Mouse (Mus musculus) monocyte, adult 59 days (primary cell): Measurements from ENCODE around the gene Mus81. TPM values are rescaled to one million over a fixed set of nuclear protein-coding genes. Genes with fewer than 3 reads are reported as not detected.

Source experiments
- total RNA-seq, 2 experiments: library from RNA; stranded (reverse); gene quantifications; one replicate each; pipeline ENCODE4 v1.2.4; 2023

The Mus81 gene
- 10 to 100 TPM; 16.7 to 17.4 TPM for total RNA-seq

DNA sequence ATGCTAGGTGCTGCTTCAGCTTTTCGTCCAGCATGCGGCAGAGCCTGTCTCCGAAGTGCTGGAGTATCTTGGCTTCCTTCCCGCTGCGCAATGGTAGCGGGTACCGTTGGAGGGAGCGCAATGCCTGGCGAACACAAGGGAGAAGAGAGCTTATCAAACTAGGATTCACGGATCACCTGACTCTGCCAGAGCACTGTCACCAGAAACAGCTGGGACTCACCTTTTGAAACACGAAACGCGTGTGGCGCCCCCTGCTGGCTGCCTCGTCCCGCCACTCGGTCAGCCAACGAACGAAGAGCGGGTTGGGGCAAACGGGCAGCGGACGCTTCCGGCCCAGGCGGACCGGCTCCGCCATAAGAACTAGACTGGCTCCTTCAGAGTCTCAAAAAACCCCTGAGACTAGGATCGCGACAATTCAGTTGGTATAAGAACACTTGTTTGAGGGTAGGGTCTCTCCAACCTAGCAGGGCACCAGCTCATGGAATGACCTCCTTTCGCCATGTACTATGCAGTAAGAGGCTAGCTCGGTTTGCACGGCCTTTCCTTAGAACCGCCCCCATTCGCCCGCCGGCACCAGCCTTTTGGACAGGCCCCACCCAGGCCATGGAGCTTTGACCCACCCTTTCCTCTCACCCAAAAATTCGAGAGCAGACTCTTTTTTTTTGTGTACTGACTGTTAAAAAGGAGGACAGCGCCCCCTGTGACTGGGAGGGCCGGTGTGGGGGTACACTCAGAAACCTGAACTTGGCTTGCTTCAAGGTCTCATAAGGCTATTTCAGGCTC, at the start of gene Mus81:
TSS of gene Mus81 (minus strand) at position 635 of the 783 bp plus-strand sequence.

GRCm38 (mm10) chr19:5510031-5511026, 22.1 kb upstream of the Mus81 start, which contains the start of gene Snx32:
Gene Snx32, minus strand, starts transcription at chr19:5510538.

GRCm38 (mm10) chr19:5503687-5504086, 15.5 kb upstream of the Mus81 start, which contains the start of gene 1700020D05Rik:
Gene 1700020D05Rik, minus strand, starts transcription at chr19:5503787.

GRCm38 (mm10) chr19:5490313-5490897, 2.2 kb upstream of the Mus81 start, which contains the start of gene Cfl1:
Gene Cfl1, plus strand, starts transcription at chr19:5490455.

DNA sequence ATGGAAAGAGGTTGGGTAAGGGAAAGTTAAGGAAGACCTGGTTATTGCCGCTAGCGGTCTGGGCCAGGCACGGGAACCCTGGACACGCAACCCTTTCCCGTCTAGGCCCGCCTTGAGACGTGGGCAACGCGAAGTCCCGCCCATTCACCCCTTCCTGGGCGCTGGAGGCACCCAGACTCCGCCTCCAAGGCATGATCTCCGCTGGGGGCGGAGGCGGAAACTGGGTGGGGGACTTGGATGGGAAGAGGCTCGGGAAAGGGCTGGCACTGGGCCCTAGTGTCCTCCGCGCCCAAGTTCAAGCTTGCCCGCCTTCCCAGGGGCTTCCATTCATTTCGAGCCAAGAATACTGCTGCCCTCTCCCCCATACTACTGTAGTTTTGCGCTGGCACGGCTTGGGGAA, 14.5 kb downstream of the Mus81 start, which contains the start of gene Efemp2:
TSS of gene Efemp2 (plus strand) at position 235 of the 400 bp plus-strand sequence.

GRCm38 (mm10) chr19:5468374-5468773, 19.8 kb downstream of the Mus81 start, which contains the start of gene Ctsw:
Gene Ctsw, minus strand, starts transcription at chr19:5468507.

GRCm38 (mm10) chr19:5460465-5460911, 27.7 kb downstream of the Mus81 start, which contains the start of gene Fibp:
Gene Fibp, plus strand, starts transcription at chr19:5460615.

DNA sequence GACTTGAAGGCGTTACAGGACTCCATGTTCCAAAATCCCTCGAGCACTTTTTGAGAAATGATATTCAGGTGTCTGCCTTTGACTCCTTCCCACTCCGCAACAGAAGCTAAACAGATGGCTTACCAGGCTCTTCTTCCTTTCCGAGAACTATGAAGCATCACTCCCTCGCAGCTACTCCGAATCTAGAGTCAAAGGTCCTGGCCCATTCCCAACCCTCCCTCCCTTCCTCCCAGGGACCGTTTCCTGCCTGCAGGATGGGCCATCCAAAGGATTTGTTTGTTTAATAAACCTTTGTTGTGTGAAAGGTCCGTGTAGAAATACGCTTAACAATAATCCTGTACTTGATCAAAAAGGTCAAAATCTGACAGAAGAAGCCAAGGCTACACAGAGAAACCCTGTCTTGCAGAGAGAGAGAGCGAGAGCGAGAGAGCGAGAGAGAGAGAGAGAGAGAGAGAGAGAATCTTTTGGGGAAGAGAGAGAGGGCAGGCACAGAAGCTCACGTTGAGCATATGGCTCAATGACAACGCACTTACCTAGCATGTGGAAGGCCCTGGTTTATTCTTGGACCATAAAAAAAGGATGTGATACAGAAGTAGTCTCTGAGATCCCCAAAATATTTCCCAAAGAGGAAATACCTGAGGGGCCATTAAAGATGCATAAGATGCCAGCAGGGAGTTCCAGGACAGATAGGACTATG, 30.3 kb downstream of the Mus81 start, which contains the start of gene Ccdc85b:
TSS of gene Ccdc85b (minus strand) at position 149 of the 697 bp plus-strand sequence.

GRCm38 (mm10) chr19:5447515-5448353, 40.5 kb downstream of the Mus81 start, which contains the start of gene Fosl1:
Gene Fosl1, plus strand, starts transcription at chr19:5447547.

Other genes with a start within 250 kb of the Mus81 start
- gene Pacs1, start 215.3 kb downstream of the Mus81 start, total RNA-seq: 10 to 100 TPM; 53.1 to 60.2 TPM
- gene Sf3b2, start 192.9 kb downstream of the Mus81 start, total RNA-seq: 100 to 1,000 TPM; 156 to 186 TPM
- gene Gal3st3, start 190.1 kb downstream of the Mus81 start, total RNA-seq: not detected
- not detected for gene Catsper1, start 152.7 kb downstream of the Mus81 start, total RNA-seq
- not detected for gene Cst6, start 138.8 kb downstream of the Mus81 start, total RNA-seq
- gene Eif1ad, start 121.7 kb downstream of the Mus81 start, total RNA-seq: 10 to 100 TPM; 17.1 to 24.3 TPM
- 10 to 100 TPM; 59.5 to 66.0 TPM for gene Banf1, start 121.2 kb downstream of the Mus81 start, total RNA-seq
- 100 to 1,000 TPM; 129 to 130 TPM for gene Sart1, start 99.7 kb downstream of the Mus81 start, total RNA-seq
- not detected for gene Tsga10ip, start 85.9 kb downstream of the Mus81 start, total RNA-seq
- gene Drap1, start 63.4 kb downstream of the Mus81 start, total RNA-seq: 100 to 1,000 TPM; 165 to 176 TPM
- 10 to 100 TPM; 46.9 to 52.7 TPM for gene AI837181, start 63.3 kb downstream of the Mus81 start, total RNA-seq
- 1 to 10 TPM; 2.0 to 3.2 TPM for gene Fosl1, start 40.9 kb downstream of the Mus81 start, total RNA-seq
- 1 to 10 TPM; 3.7 to 4.6 TPM for gene Ccdc85b, start 30.5 kb downstream of the Mus81 start, total RNA-seq
- gene Fibp, start 27.8 kb downstream of the Mus81 start, total RNA-seq: 10 to 100 TPM; 80.6 to 81.0 TPM
- under 1 TPM; 0.46 to 0.73 TPM for gene Ctsw, start 19.9 kb downstream of the Mus81 start, total RNA-seq
- 1 to 10 TPM; 5.1 to 6.7 TPM for gene Efemp2, start 14.4 kb downstream of the Mus81 start, total RNA-seq
- gene Cfl1, start 2.1 kb upstream of the Mus81 start, total RNA-seq: 1,000 to 10,000 TPM; 1,345 to 1,440 TPM
- 1 to 10 TPM; 1.3 to 1.4 TPM for gene 1700020D05Rik, start 15.4 kb upstream of the Mus81 start, total RNA-seq
- gene Snx32, start 22.1 kb upstream of the Mus81 start, total RNA-seq: 1 to 10 TPM; 2.0 to 4.9 TPM
- gene Ovol1, start 72.2 kb upstream of the Mus81 start, total RNA-seq: not detected
- 10 to 100 TPM; 35.2 to 39.9 TPM for gene Ap5b1, start 79.6 kb upstream of the Mus81 start, total RNA-seq
- gene Rnaseh2c, start 113.5 kb upstream of the Mus81 start, total RNA-seq: 10 to 100 TPM; 64.5 to 74.1 TPM
- 10 to 100 TPM; 87.2 to 88.5 TPM for gene Kat5, start 121.8 kb upstream of the Mus81 start, total RNA-seq
- 100 to 1,000 TPM; 150 to 154 TPM for gene Rela, start 149.1 kb upstream of the Mus81 start, total RNA-seq
- 100 to 1,000 TPM; 153 to 157 TPM for gene Sipa1, start 175.3 kb upstream of the Mus81 start, total RNA-seq
- gene Map3k11, start 200.3 kb upstream of the Mus81 start, total RNA-seq: 100 to 1,000 TPM; 113 to 114 TPM
- gene Pcnx3, start 200.5 kb upstream of the Mus81 start, total RNA-seq: 100 to 1,000 TPM; 112 to 131 TPM
- not detected for gene Kcnk7, start 216.0 kb upstream of the Mus81 start, total RNA-seq
- gene Ehbp1l1, start 237.9 kb upstream of the Mus81 start, total RNA-seq: 100 to 1,000 TPM; 236 to 244 TPM
- 100 to 1,000 TPM in 1 of 2 experiments, 10 to 100 TPM in 1; 98.8 to 107 TPM for gene Fam89b, start 241.3 kb upstream of the Mus81 start, total RNA-seq